Mouse (Mus musculus): Measurements from ENCODE around the gene Nfasc.

Nfasc gene

DNA sequence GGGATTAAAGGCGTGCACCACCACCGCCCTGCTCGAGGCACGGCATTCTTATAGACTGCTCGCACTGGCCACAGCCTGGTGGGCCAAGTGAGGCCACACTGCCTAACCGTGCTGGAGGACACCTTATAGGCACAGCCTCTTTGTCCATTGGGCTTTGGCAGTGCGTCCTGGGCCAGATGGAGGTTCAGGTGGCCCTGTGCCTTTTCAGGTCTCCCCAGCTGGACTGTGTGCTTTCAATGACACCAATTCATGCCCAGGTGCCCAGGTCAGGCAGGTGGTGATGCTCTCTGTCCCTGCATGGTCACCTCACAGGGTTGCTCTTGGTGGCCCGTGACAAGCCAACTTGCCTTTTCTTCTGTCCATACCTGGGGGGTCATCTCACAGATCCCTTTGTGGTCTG is 164.8 kb downstream of the Nfasc start:
- DNase-seq = no peak

- DNase-seq = no peak
Observed at GRCm38 (mm10) chr1:132572851-132573250, 168.7 kb downstream of the Nfasc start.

DNA sequence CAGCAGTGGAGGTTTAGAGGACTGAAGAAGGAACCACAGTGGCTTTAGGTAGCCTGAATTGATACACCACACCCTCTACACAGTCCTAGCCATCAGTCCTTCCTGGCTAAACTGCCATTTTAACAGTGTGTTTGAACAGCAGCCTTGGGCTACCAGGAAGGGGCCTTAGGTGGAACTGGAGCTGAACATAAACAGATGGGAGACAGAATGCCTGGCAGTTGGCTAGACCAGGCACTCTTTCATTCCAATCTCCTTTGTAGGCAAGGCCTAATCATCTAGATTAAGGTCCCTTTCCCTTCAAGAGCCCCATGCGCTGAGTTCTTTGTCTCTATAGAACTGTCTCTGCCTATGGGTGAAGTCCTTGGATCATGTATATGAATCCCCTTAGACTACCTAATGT is 170.0 kb downstream of the Nfasc start:
- no peak for DNase-seq

GRCm38 (mm10) chr1:132570906-132571305 is 170.7 kb downstream of the Nfasc start:
- no peak for DNase-seq

GRCm38 (mm10) chr1:132570068-132570780 is 171.4 kb downstream of the Nfasc start:
- no peak for DNase-seq

DNA sequence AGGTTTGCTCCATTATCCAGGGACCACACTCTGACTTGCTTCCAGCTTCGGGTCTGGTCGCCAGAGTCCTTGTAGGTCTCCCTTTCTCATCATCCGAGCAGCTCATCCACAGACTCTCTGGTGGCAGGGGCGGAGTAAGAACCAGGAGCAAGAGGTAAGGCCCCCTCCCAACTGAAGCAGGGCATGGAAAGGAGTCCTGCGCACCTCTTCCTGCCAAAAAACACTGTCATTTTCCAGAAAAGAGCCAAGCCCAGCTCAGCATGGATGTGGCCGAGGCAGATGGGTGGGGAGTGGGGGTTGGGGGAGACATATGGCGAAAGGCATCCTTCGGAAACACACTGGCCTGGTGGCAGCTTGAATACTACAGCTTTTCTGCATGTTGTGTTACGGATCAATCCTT is 172.1 kb downstream of the Nfasc start:
- no peak for DNase-seq

DNA sequence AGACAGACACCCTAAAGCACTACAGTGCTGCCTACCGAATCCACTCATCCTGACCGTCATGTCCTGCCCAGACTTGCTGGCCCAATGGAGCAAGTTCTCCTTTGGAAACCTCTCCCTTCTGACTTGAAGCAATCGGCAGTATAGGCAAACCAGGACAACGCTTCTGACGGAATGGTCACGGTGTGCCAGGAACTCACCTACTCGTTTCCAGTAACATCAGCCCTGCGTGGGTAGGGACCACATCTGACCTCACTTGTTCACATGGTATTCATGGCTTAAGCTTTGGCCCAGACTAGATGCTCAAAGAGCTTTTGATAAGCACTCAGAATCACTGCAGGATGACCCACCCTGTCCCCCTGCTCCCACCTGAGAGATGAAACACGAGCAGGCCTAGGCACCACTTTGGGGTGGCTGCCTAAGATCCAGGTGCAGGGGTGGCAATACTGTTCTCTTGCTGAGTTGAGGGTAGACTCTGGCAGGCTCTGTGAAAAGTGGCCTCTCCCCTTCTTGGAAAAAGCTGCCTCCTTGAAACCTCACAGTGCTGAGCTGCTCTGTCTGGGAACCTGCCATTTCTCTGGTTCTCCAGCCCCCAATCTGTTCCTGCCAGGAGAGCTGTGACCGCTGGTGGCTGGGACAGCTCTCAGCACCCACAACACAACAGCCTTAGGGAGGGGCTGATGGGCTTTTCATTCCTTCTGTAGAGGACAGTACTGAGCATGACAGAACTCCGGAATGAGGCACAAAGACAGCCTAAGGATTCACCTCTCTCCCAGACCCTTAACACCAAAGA is 174.1 kb downstream of the Nfasc start:
- no peak for DNase-seq

DNA sequence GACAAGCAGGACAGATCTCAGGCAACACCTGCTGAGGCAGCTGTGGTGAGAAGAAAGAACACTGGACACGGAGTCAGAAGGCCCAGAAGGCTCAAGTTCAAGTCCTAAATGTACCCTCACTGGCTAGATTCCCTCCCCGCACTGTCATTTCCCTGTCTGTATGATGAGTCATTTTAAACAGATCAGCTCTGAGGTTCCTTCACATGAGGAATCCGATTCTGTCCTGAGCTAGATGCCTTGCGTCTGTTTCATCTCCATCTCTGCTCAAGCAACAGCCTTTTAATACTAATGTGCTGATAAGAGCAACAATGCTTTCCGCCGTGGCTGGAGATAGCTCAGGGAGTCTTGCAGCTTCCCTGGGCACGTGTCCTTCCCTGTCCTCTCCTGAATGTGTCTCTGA is 175.8 kb downstream of the Nfasc start:
- DNase-seq = no peak

DNA sequence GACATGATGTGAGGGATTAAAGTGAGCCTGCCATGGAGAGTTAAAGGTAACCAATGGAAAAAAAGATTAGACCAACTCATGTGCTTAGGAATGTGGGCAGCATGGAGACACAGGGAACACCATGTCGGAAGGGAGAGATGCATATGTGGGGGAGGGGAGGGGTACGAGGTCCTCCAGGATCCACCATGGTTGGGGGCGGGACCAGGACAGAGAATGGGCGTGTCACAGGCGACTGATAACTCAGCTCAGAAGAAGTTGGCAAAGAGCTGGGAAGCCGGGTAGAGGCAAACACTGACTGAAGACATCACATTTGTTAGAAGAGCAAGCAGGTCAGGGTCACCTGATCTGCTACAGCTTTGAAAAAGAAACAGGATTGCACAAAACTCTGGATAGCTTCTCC is 176.7 kb downstream of the Nfasc start:
- no peak for DNase-seq

DNA sequence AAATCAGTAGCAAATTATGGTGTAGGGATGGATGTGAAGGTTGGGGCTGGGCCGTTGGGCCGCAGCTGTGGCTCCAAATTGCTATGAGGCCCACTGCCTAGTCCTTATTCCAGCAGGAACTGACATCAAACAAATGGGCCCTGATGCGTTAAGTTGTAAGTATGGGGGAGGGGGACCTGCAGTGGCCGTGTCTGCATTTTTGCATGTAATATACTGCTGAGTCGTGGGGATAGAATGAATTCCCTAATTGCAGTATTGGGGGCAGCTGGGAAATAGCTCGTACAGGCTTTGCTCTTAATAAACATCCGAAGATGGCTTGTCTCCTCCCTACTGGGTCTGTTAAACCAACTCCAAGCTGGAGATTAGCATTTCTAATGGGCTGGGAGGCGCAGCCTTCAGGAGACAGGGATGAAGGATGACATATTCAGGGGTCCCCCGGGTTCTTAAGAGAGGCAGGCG is 179.2 kb downstream of the Nfasc start:
- no peak for DNase-seq

- no peak for DNase-seq
Observed at GRCm38 (mm10) chr1:132560907-132561700, 180.5 kb downstream of the Nfasc start.

GRCm38 (mm10) chr1:132559045-132559444 is 182.6 kb downstream of the Nfasc start:
- no peak for DNase-seq

GRCm38 (mm10) chr1:132557901-132558631 is 183.5 kb downstream of the Nfasc start:
- DNase-seq = peak; percentile 51

DNA sequence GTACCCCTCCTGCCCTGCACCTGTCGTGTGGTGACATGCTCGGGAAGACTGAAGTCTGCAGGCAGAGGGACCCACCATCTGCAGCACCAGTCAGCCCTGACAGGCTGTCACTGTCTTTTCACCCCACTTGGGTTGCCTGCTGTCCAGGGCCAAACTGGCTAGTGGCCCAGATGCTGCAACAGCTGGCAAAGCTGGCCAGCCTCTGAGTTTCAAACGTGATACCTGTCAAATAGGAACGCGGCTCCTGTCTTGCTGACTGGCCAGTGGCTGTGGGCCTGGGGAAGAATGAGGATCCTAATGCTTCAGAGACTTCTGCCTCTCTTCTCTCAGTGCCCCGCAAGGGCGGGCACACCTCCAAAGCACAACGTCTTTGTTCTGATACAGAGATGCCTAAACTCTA is 197.8 kb downstream of the Nfasc start:
- no peak for DNase-seq

DNA sequence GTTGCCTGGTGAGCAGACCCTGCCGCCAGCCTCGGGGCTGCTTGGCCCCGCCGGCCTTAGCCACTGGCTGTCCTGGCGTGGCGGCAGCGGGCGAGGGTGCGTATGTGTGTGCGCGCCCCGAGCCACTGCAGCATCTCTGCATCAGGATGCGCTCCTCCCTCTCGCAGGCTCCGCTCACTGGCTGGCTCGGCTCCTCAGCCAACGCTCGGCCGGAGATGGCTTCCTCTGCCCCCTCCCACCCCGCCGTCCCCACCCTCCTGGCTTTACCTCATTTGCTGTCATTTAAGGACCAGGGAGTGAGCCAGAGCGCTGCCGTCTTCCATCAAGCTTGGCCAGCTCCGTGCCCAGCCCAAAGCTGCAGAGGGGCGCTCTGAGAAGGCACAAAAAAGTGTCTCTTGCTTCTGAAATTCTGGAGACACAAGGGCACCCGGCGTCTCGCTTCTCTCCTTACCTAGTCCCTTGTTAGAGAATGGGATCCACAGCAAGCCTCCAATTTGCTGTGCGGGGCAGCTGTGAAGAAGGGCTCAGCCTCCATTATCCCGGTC is 198.8 kb downstream of the Nfasc start, which contains the start of gene Cntn2:
Gene Cntn2 (minus strand): TSS at position 495 of the 545 bp plus-strand sequence.
- no peak for DNase-seq

- DNase-seq = no peak
Observed at GRCm38 (mm10) chr1:132541824-132542599, 199.6 kb downstream of the Nfasc start.

GRCm38 (mm10) chr1:132541171-132541823 is 200.3 kb downstream of the Nfasc start:
- peak; percentile 24 for DNase-seq

DNA sequence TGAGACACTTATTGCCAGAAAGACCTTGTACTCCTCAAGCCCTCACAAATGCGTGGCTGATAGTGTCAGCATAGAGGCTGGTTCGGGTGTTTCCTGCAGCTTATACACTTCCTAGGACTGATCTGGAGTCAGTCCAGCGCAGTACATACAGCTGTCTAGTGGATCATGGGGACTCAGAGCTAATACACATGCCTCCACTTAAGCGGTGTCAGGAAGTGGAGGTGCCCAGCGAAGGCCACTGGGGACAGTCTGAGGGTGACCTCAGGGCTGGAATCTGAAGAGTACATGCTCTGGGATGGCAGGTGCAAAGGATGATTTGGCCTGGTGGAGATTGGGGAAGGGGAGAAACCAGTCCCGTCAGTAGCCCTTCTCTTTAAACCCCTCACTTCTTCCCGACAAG is 200.9 kb downstream of the Nfasc start:
- DNase-seq = no peak

DNA sequence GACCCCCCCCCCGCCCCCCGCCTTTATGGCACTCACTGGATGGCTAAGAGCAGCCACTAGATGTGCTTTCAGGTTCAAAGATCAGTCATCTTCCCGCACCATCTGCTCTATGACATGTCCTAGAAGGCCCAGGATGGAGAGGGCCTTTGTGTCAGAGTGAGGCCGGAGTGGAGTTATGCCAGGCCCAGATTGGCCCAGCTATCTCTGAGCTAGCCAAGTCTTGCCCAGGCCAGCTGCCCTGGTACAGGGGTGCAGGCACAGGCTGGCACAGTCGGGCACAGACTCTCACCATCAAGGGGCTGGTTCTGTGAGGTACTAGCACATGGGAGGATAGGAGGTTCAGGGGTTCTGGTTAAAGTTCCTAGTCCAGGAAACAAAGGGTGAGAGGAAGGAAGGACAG is 203.9 kb downstream of the Nfasc start:
- no peak for DNase-seq

- DNase-seq = no peak
Observed at GRCm38 (mm10) chr1:132536416-132536815, 205.2 kb downstream of the Nfasc start.

GRCm38 (mm10) chr1:132535541-132535940 is 206.1 kb downstream of the Nfasc start:
- DNase-seq = no peak

Measured in liver (tissue).